Mouse (Mus musculus): ENCODE results near the gene Rexo2.

- TF ChIP-seq CTCF (IDR thresholded peaks at IDR 0.05; ENCODE audit: control insufficient read depth, insufficient read depth, insufficient replicate concordance, low read depth, low read length) (no peak), POLR2A (IDR thresholded peaks at IDR 0.05; ENCODE audit: control insufficient read depth, low read depth, low read length) (no peak)
Measured at GRCm38 (mm10) chr9:48474367-48474766, 6.1 kb downstream of the Rexo2 start.

Measured in testis, adult 2 months (tissue).